Mouse (Mus musculus) splenic B cell, adult 2 months (primary cell): ENCODE results near the gene Jrkl.

ENCODE experiments used
- DNase-seq: peaks from one replicate; pipeline ENCODE4 v3.0.0-alpha.2; 2011; ENCODE audit warnings: low read depth, low spot score
- H3K27me3 ChIP-seq: 2 replicates; pipeline ENCODE4 v1.6.1; 2012; ENCODE audit warnings: mild to moderate bottlenecking, low read length, moderate library complexity, mixed read lengths; ENCODE audit not compliant: control insufficient read depth, poor library complexity, insufficient read depth, severe bottlenecking
- H3K36me3 ChIP-seq: 2 replicates; pipeline ENCODE4 v1.6.1; 2012; ENCODE audit warnings: mild to moderate bottlenecking, low read length, moderate library complexity, mixed read lengths; ENCODE audit not compliant: control insufficient read depth, poor library complexity, insufficient read depth, severe bottlenecking

The Jrkl gene

GRCm38 (mm10) chr9:13203109-13203508, 42.5 kb downstream of the Jrkl start:
- no peak for DNase-seq
- no peaks in the 10 kb centered on the region for H3K27me3 ChIP-seq
- no peaks in the 10 kb centered on the region for H3K36me3 ChIP-seq

GRCm38 (mm10) chr9:13200079-13200478, 45.5 kb downstream of the Jrkl start:
- Histone ChIP-seq H3K36me3 (no peaks in the 10 kb centered on the region), H3K27me3 (no peaks in the 10 kb centered on the region)
- DNase-seq, result no peak

GRCm38 (mm10) chr9:13195762-13196161, 49.9 kb downstream of the Jrkl start:
- DNase-seq, result peak; percentile 60
- H3K36me3 ChIP-seq, result no peaks in the 10 kb centered on the region
- H3K27me3 ChIP-seq, result no peaks in the 10 kb centered on the region

- no peaks in the 10 kb centered on the region for H3K27me3 ChIP-seq
- peak; percentile 51 for DNase-seq
- H3K36me3 ChIP-seq, result no peaks in the 10 kb centered on the region
Observed at GRCm38 (mm10) chr9:13195268-13195667, 50.4 kb downstream of the Jrkl start.

- H3K27me3 ChIP-seq, result no peaks in the 10 kb centered on the region
- no peak for DNase-seq
- no peaks in the 10 kb centered on the region for H3K36me3 ChIP-seq
Observed at GRCm38 (mm10) chr9:13194619-13195018, 51.0 kb downstream of the Jrkl start.
